Mouse (Mus musculus) intestine, embryonic 14.5 days (tissue): Measurements from ENCODE around the gene Gm11541. TPM values are rescaled to one million over a fixed set of nuclear protein-coding genes. Genes with fewer than 3 reads are reported as not detected.
A peak's percentile ranks its signal among the peaks of the same experiment; 100 is the strongest.

Experiments used
- ATAC-seq: fragments of 200-750 bp; cut with Nextera tagmentation; replicated peaks from 2 replicates; pipeline ENCODE4 v1.8.0; 2017; ENCODE audit warnings: low read depth, moderate number of reproducible peaks, moderate TSS enrichment, moderate library complexity; ENCODE audit not compliant: low FRiP score, low TSS enrichment
- DNase-seq: peaks from one replicate; pipeline ENCODE4 v3.0.0-alpha.2; 2018; ENCODE audit warnings: low spot score
- H3K27ac ChIP-seq: fragments of 300-500 bp; sonication (generic); 2 replicates; pipeline ENCODE4 v1.5.1; 2014; ENCODE audit warnings: low read depth, mild to moderate bottlenecking, control low read depth
- H3K27me3 ChIP-seq: fragments of 300-500 bp; sonication (generic); replicated peaks from 2 replicates; pipeline ENCODE4 v1.6.1; 2014; ENCODE audit warnings: low read length, control low read depth; ENCODE audit not compliant: control insufficient read depth, insufficient read depth
- H3K36me3 ChIP-seq: fragments of 300-500 bp; sonication (generic); 2 replicates; pipeline ENCODE4 v1.6.1; 2014; ENCODE audit warnings: low read length, control low read depth; ENCODE audit not compliant: control insufficient read depth, insufficient read depth
- H3K4me1 ChIP-seq: fragments of 300-500 bp; sonication (generic); replicated peaks from 2 replicates; pipeline ENCODE4 v1.6.1; 2014; ENCODE audit warnings: low read length, control low read depth, mixed read lengths; ENCODE audit not compliant: control insufficient read depth, insufficient read depth
- H3K4me2 ChIP-seq: fragments of 300-500 bp; sonication (generic); 2 replicates; pipeline ENCODE4 v1.6.1; 2014; ENCODE audit warnings: low read length
- H3K4me3 ChIP-seq: fragments of 300-500 bp; sonication (generic); 2 replicates; pipeline ENCODE4 v1.5.1; 2014; ENCODE audit warnings: low read depth, low read length, control low read depth, mixed read lengths
- H3K9ac ChIP-seq: fragments of 300-500 bp; sonication (generic); 2 replicates; pipeline ENCODE4 v1.6.1; 2014; ENCODE audit warnings: mild to moderate bottlenecking, low read length
- H3K9me3 ChIP-seq: fragments of 300-500 bp; sonication (generic); 2 replicates; pipeline ENCODE4 v1.6.1; 2016; ENCODE audit warnings: low read length, control low read depth; ENCODE audit not compliant: control insufficient read depth
- WGBS: fragments of 180-500 bp; shearing (Covaris S2); extraction: QIAGEN DNeasy Blood & Tissue Kit; methylation state at CpG from one replicate; pipeline ENCODE4 v1.1.7; 2014; 5-methylcytosine and 5-hydroxymethylcytosine counted together
- polyA plus RNA-seq: library from polyadenylated mRNA; unstranded; fragments of >200 nt; fragmentation: Nextera tagmentation; extraction: Ambion mirVana; gene quantifications from 2 replicates; pipeline ENCODE4 v1.2.1, GENCODE M21; 2014

The Gm11541 gene
- 0.89 and 1.1 TPM in 2 replicates for polyA plus RNA-seq

- peak within 1 kb of the TSS; percentile 29; the same call in 1 of the 2 replicates for H3K27ac ChIP-seq
- H3K27me3 ChIP-seq, result no peaks in the 10 kb centered on the region
- H3K9ac ChIP-seq, result no peak within 1 kb of the TSS
- DNase-seq, result no peak
- no peak within 1 kb of the TSS for H3K4me3 ChIP-seq
- peaks cover 21% of the 10 kb centered on the region; the same call in 1 of the 2 replicates for H3K4me1 ChIP-seq
- WGBS, result 59% methylated on average over 5 of the region's 5 CpGs
- H3K36me3 ChIP-seq, result no peaks in the 10 kb centered on the region
- peaks cover 3% of the 10 kb centered on the region; the same call in 1 of the 2 replicates for H3K9me3 ChIP-seq
- no peak for ATAC-seq
- no peak within 1 kb of the TSS for H3K4me2 ChIP-seq
Measured at GRCm38 (mm10) chr11:94704472-94704871, at the start of gene Gm11541. Gene Gm11541, minus strand, starts transcription at chr11:94704499.

DNA sequence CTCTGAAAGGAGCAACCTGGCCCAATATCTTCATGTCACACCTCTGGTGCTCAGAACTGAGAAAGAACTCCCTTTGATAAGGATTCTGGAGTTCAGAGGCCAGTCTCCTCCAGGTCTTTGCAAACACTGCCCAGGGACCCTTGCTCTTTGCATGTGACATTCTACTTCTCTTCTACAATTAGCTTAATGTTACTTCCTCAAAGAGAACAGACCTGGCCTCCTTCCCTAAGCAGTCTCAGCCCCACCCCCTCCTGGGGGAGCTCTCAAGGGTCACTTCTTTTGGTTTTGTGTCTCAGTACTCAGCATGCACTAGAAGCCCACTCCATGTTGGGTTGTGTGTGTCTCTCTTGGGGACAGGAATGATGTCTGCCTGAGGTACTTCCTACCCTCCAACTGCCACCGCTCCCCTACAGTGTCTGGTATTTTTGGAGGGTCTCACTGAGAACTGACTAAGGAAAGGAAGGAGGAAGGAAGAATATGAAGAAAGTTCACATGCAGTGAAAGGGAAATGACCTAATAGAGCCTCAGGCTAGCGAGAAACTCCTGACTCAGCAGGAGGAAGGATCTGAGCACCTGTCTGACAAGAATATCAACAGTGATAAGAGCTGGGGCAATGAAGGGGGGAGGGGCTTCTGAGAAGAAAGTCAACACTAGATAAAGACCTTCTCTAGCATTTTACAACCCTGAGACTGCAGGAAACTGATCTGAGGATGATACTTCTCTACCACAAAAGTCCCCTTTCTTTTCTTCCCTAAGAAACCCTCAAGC, 48.8 kb upstream of the Gm11541 start:
- H3K4me1 ChIP-seq, result no peaks in the 10 kb centered on the region
- ATAC-seq (peak; percentile 79), DNase-seq (peak; percentile 67)
- no peaks in the 10 kb centered on the region for H3K27me3 ChIP-seq
- no peak overlapping the region for H3K27ac ChIP-seq
- no peak overlapping the region for H3K9ac ChIP-seq
- no peak overlapping the region for H3K4me3 ChIP-seq
- no peak overlapping the region for H3K4me2 ChIP-seq
- H3K36me3 ChIP-seq, result no peaks in the 10 kb centered on the region
- no peaks in the 10 kb centered on the region for H3K9me3 ChIP-seq
- WGBS, result 41% methylated on average over 2 of the region's 2 CpGs

DNA sequence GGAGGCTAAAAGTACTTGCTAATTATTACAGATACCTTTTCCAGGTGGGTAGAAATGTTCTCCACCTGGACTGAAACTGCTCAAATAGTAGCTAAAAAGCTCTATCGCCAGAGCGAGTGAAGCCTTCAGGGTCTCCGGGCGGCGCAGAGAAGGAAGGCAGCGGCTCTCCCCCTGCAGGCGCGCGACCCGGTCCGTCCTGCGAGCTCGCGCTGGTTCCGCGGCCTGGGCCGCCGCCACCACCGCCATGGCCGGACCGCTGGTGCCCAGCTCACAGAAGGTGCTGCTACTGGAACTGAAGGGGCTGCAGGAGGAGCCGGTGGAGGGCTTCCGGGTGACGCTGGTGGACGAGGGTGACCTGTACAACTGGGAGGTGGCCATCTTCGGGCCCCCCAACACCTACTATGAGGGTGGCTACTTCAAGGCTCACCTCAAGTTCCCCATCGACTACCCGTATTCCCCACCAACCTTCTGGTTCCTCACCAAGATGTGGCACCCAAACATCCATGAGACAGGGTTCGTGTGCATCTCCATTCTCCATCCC, 37.5 kb upstream of the Gm11541 start, which contains the start of gene Cdc34b:
Gene Cdc34b, plus strand, starts transcription at position 51 of the 541 bp plus-strand sequence.
- H3K9ac ChIP-seq, result no peak within 1 kb of the TSS
- WGBS, result 81% methylated on average over 29 of the region's 29 CpGs
- DNase-seq (no peak), ATAC-seq (no peak)
- H3K27me3 ChIP-seq, result no peaks in the 10 kb centered on the region
- H3K4me2 ChIP-seq, result no peak within 1 kb of the TSS
- H3K4me1 ChIP-seq, result no peaks in the 10 kb centered on the region
- H3K27ac ChIP-seq, result no peak within 1 kb of the TSS
- H3K36me3 ChIP-seq, result no peaks in the 10 kb centered on the region
- H3K9me3 ChIP-seq, result no peaks in the 10 kb centered on the region
- H3K4me3 ChIP-seq, result no peak within 1 kb of the TSS

DNA sequence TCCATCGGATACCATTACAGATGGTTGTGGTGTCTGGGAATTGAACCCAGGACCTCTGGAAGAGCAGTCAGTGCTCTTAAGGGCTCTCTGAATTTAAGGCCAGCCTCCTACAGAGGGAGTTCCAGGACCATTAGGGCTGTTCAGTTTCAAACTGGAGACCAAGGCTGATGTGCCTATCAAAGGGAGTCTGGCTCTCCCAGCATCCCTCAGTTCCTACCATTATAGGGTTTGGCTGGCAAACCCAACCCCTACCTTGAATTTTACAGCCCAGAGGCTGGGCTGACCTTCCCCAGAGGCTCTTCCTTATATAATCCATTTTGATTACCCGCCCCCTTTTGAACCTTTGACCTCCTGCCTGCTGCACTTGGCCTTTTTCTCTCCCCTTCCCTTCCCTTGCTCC, 31.4 kb upstream of the Gm11541 start:
- H3K4me1 ChIP-seq, result no peaks in the 10 kb centered on the region
- DNase-seq, result no peak
- no peak overlapping the region for H3K27ac ChIP-seq
- H3K9me3 ChIP-seq, result no peaks in the 10 kb centered on the region
- H3K27me3 ChIP-seq, result no peaks in the 10 kb centered on the region
- H3K4me2 ChIP-seq, result no peak overlapping the region
- H3K36me3 ChIP-seq, result no peaks in the 10 kb centered on the region
- H3K4me3 ChIP-seq, result no peak overlapping the region
- ATAC-seq, result no peak
- 63% methylated on average over 2 of the region's 2 CpGs for WGBS
- no peak overlapping the region for H3K9ac ChIP-seq

GRCm38 (mm10) chr11:94732773-94733172, 28.5 kb upstream of the Gm11541 start:
- Histone ChIP-seq H3K36me3 (no peaks in the 10 kb centered on the region), H3K4me1 (no peaks in the 10 kb centered on the region), H3K4me2 (no peak overlapping the region), H3K4me3 (no peak overlapping the region), H3K9ac (no peak overlapping the region), H3K27me3 (no peaks in the 10 kb centered on the region), H3K9me3 (no peaks in the 10 kb centered on the region), H3K27ac (no peak overlapping the region)
- WGBS, result 37% methylated on average over 8 of the region's 8 CpGs
- ATAC-seq (no peak), DNase-seq (peak; percentile 72)

GRCm38 (mm10) chr11:94731229-94731628, 26.9 kb upstream of the Gm11541 start:
- Histone ChIP-seq H3K36me3 (no peaks in the 10 kb centered on the region), H3K4me1 (no peaks in the 10 kb centered on the region), H3K9me3 (no peaks in the 10 kb centered on the region), H3K27ac (no peak overlapping the region), H3K4me3 (no peak overlapping the region), H3K27me3 (no peaks in the 10 kb centered on the region), H3K9ac (no peak overlapping the region), H3K4me2 (no peak overlapping the region)
- DNase-seq (no peak), ATAC-seq (no peak)
- WGBS, result 90% methylated on average over 12 of the region's 12 CpGs

- ATAC-seq (no peak), DNase-seq (peak; percentile 76)
- Histone ChIP-seq H3K36me3 (no peaks in the 10 kb centered on the region), H3K4me3 (no peak overlapping the region), H3K27ac (no peak overlapping the region), H3K9me3 (no peaks in the 10 kb centered on the region), H3K4me2 (no peak overlapping the region), H3K27me3 (no peaks in the 10 kb centered on the region), H3K9ac (no peak overlapping the region), H3K4me1 (no peaks in the 10 kb centered on the region)
- WGBS, result 27% methylated on average over 5 of the region's 5 CpGs
Measured at GRCm38 (mm10) chr11:94730261-94730660, 26.0 kb upstream of the Gm11541 start.

DNA sequence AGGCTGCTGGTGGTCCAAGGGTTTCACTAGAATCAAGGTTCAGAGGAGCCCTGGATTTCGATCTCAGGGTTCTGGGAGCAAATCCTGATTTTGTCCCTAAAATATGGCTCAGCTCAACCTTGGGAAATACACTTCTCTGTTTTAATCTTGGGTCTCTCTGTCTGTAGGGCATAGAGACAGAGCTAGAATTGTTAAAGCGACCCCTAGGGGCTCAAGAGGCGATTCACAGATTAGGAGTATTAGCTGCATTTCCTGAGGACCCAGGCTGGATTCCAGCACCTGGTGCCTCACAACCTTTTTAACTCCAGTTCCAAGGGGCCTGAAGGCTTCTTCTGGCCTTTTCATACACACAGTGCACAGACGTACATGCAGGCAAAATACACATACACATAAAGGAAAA, 25.3 kb upstream of the Gm11541 start:
- Histone ChIP-seq H3K36me3 (no peaks in the 10 kb centered on the region), H3K4me3 (no peak overlapping the region), H3K4me1 (no peaks in the 10 kb centered on the region), H3K9ac (no peak overlapping the region), H3K27me3 (no peaks in the 10 kb centered on the region), H3K4me2 (no peak overlapping the region), H3K27ac (no peak overlapping the region), H3K9me3 (no peaks in the 10 kb centered on the region)
- WGBS, result 32% methylated on average over 4 of the region's 4 CpGs
- DNase-seq (no peak), ATAC-seq (no peak)

DNA sequence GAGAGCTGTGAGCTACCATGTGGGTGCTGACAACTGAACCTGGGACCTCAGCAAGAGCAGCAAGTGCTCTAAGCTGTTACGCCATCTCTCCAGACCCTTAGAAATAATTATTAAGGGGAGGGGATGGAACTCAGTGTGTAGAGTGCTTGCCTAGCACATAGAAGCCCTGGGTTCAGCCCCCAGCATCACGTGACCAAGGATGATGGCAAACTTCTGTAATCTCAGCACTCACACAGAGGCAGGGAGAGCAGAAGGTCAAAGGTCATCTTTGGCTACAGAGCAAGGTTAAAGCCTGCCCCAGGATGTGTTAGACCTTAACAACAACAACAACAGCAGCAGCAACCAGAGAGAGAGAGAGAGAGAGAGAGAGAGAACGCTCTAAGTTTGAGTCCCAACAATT, 24.2 kb upstream of the Gm11541 start:
- no peak overlapping the region for H3K4me2 ChIP-seq
- H3K9me3 ChIP-seq, result no peaks in the 10 kb centered on the region
- ATAC-seq, result no peak
- H3K4me3 ChIP-seq, result no peak overlapping the region
- no peaks in the 10 kb centered on the region for H3K4me1 ChIP-seq
- H3K9ac ChIP-seq, result no peak overlapping the region
- no peak overlapping the region for H3K27ac ChIP-seq
- no peak for DNase-seq
- no peaks in the 10 kb centered on the region for H3K27me3 ChIP-seq
- H3K36me3 ChIP-seq, result no peaks in the 10 kb centered on the region
- 83% methylated on average over 3 of the region's 3 CpGs for WGBS
